Mouse (Mus musculus): ENCODE measurements around the gene Eif4g3.

DNA sequence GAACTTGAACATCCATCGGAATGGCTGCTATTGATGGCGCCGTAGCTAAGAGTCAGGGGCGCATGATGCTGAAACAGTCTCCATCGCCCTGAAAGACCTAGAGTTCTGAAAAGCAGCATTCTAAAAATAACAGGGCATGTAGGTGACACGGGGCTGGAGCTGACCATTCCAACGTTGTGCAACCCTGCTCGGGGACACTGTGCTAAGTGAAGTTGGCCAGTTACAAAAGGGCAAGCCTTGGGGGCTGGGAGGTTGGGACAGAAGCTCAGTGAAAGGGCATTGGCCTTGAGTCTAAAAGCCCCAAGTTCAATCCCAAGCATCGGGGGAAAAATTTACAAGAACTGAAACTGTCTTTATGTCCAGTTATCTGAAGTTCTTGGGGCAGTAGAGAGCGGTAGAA, 49.3 kb upstream of the Eif4g3 start:
- TF ChIP-seq POLR2A (IDR thresholded peaks at IDR 0.05; ENCODE audit: insufficient read depth, low read depth, low read length) = no peak
- TF ChIP-seq CTCF (IDR thresholded peaks at IDR 0.05) = no peak
- TF ChIP-seq EP300 (IDR thresholded peaks at IDR 0.05; ENCODE audit: insufficient read depth, low read depth, low read length) = peak; percentile 83; the same call in 1 of the 2 replicates
